ENCODE assay signal across 8 mouse cellular contexts in genomic region chr7:49191081-49191678, GRCm38 (mm10).
DNase-seq lines count a peak whose midpoint lies in the region; ATAC-seq lines count a peak whose summit lies in the region.

No protein-coding gene starts in this region.

- H3K27ac ChIP-seq in embryonic facial prominence, embryonic 11.5 days (replicated peaks; ENCODE audit: low read depth, low read length), result no peak overlapping the region
- no peak overlapping the region for H3K27ac ChIP-seq in embryonic facial prominence, embryonic 10.5 days (replicated peaks)
- peak overlapping the region; percentile 58 for H3K27ac ChIP-seq in lung, embryonic 15.5 days
- H3K27ac ChIP-seq in neural tube, embryonic 14.5 days (ENCODE audit: low read depth, low read length), result peak overlapping the region; percentile 66

- no peak overlapping the region for H3K9ac ChIP-seq in embryonic facial prominence, embryonic 11.5 days (replicated peaks; ENCODE audit: low read length)
- no peak overlapping the region for H3K9ac ChIP-seq in lung, embryonic 15.5 days
- H3K9ac ChIP-seq in neural tube, embryonic 14.5 days (replicated peaks; ENCODE audit: low read depth, low read length), result no peak overlapping the region

- 71% methylated on average over 7 of the region's 7 CpGs for WGBS in embryonic facial prominence, embryonic 11.5 days
- 64% methylated on average over 7 of the region's 7 CpGs for WGBS in embryonic facial prominence, embryonic 10.5 days
- WGBS in lung, embryonic 15.5 days, result 36% methylated on average over 7 of the region's 7 CpGs
- WGBS in neural tube, embryonic 14.5 days, result 40% methylated on average over 7 of the region's 7 CpGs

- no peaks in the 10 kb centered on the region for H3K9me3 ChIP-seq in embryonic facial prominence, embryonic 11.5 days (replicated peaks; ENCODE audit: control insufficient read depth, low read length)
- no peaks in the 10 kb centered on the region for H3K9me3 ChIP-seq in embryonic facial prominence, embryonic 10.5 days
- no peaks in the 10 kb centered on the region for H3K9me3 ChIP-seq in lung, embryonic 15.5 days
- no peaks in the 10 kb centered on the region for H3K9me3 ChIP-seq in neural tube, embryonic 14.5 days (ENCODE audit: control insufficient read depth, low read length)

- H3K36me3 ChIP-seq in embryonic facial prominence, embryonic 11.5 days (replicated peaks; ENCODE audit: control insufficient read depth, insufficient read depth, low read depth, low read length), result no peaks in the 10 kb centered on the region
- no peaks in the 10 kb centered on the region for H3K36me3 ChIP-seq in embryonic facial prominence, embryonic 10.5 days (replicated peaks)
- H3K36me3 ChIP-seq in lung, embryonic 15.5 days, result no peaks in the 10 kb centered on the region
- H3K36me3 ChIP-seq in neural tube, embryonic 14.5 days (ENCODE audit: control insufficient read depth, insufficient read depth, low read length), result no peaks in the 10 kb centered on the region

- no peaks in the 10 kb centered on the region for H3K27me3 ChIP-seq in embryonic facial prominence, embryonic 11.5 days (ENCODE audit: control insufficient read depth, insufficient read depth, low read length)
- H3K27me3 ChIP-seq in embryonic facial prominence, embryonic 10.5 days (replicated peaks; ENCODE audit: low read depth, poor library complexity, severe bottlenecking), result no peaks in the 10 kb centered on the region
- no peaks in the 10 kb centered on the region for H3K27me3 ChIP-seq in lung, embryonic 15.5 days
- no peaks in the 10 kb centered on the region for H3K27me3 ChIP-seq in neural tube, embryonic 14.5 days (ENCODE audit: control insufficient read depth, insufficient read depth, low read length)

- no peak for DNase-seq in embryonic facial prominence, embryonic 11.5 days (ENCODE audit: low spot score)
- no peak for DNase-seq in embryonic facial prominence, embryonic 10.5 days (ENCODE audit: low spot score)
- peak; percentile 58 to 62 for DNase-seq in cerebellum, postnatal 25 days
- no peak for DNase-seq in gastrocnemius, adult 18-20 months (ENCODE audit: low spot score)
- DNase-seq in thymus, postnatal 0 days (ENCODE audit: low spot score), result no peak

- H3K4me2 ChIP-seq in embryonic facial prominence, embryonic 11.5 days (ENCODE audit: low read depth, low read length), result no peak overlapping the region
- H3K4me2 ChIP-seq in lung, embryonic 15.5 days, result no peak overlapping the region
- H3K4me2 ChIP-seq in neural tube, embryonic 14.5 days (ENCODE audit: low read depth, low read length), result no peak overlapping the region

- H3K4me3 ChIP-seq in embryonic facial prominence, embryonic 11.5 days (ENCODE audit: low read depth, low read length), result no peak overlapping the region
- H3K4me3 ChIP-seq in embryonic facial prominence, embryonic 10.5 days, result no peak overlapping the region
- H3K4me3 ChIP-seq in lung, embryonic 15.5 days, result no peak overlapping the region
- no peak overlapping the region for H3K4me3 ChIP-seq in neural tube, embryonic 14.5 days (ENCODE audit: low read depth, low read length)

- no peaks in the 10 kb centered on the region for H3K4me1 ChIP-seq in embryonic facial prominence, embryonic 11.5 days (ENCODE audit: control insufficient read depth, insufficient read depth, low read length)
- peaks cover 7% of the 10 kb centered on the region for H3K4me1 ChIP-seq in embryonic facial prominence, embryonic 10.5 days
- H3K4me1 ChIP-seq in lung, embryonic 15.5 days, result peaks cover 35% of the 10 kb centered on the region
- peaks cover 25% of the 10 kb centered on the region for H3K4me1 ChIP-seq in neural tube, embryonic 14.5 days (ENCODE audit: control insufficient read depth, insufficient read depth, low read length)

- peak; percentile 68; the same call in 1 of the 2 replicates for ATAC-seq in embryonic facial prominence, embryonic 11.5 days (replicated peaks; ENCODE audit: insufficient number of reproducible peaks, low FRiP score, low TSS enrichment, low read depth)
- ATAC-seq in lung, embryonic 15.5 days (ENCODE audit: borderline replicate concordance, extremely low read depth, low FRiP score, low TSS enrichment), result no peak
- peak; percentile 59 for ATAC-seq in neural tube, embryonic 14.5 days (ENCODE audit: low read depth)
- no peak for ATAC-seq in erythroblast, adult 5-6 weeks (replicated peaks; ENCODE audit: low FRiP score, poor library complexity, severe bottlenecking)

Comparison
In these comparisons a context has a peak if more than half of its experiments do, and no peak if none do; other contexts are left out.
1. ATAC-seq: peak in embryonic facial prominence, embryonic 11.5 days (single experiment) and neural tube, embryonic 14.5 days (single experiment); none in lung, embryonic 15.5 days (single experiment) and erythroblast, adult 5-6 weeks (single experiment).
2. DNase-seq: peak in cerebellum, postnatal 25 days (2 of 2); none in embryonic facial prominence, embryonic 11.5 days (single experiment), embryonic facial prominence, embryonic 10.5 days (single experiment), gastrocnemius, adult 18-20 months (single experiment) and thymus, postnatal 0 days (single experiment).
3. H3K27ac ChIP-seq: peak in lung, embryonic 15.5 days (single experiment) and neural tube, embryonic 14.5 days (single experiment); none in embryonic facial prominence, embryonic 11.5 days (single experiment) and embryonic facial prominence, embryonic 10.5 days (single experiment).